Mouse (Mus musculus): ENCODE results near the gene Rps16.

- TF ChIP-seq EP300 (IDR thresholded peaks at IDR 0.05; ENCODE audit: insufficient read depth, low read depth, low read length), result no peak
- TF ChIP-seq POLR2A (IDR thresholded peaks at IDR 0.05; ENCODE audit: insufficient read depth, low read depth, low read length), result no peak
- no peak for TF ChIP-seq CTCF (IDR thresholded peaks at IDR 0.05)
Measured at GRCm38 (mm10) chr7:28374647-28375046, 24.2 kb downstream of the Rps16 start.

All from heart, adult 2 months (tissue).